In the genomic region with DNA sequence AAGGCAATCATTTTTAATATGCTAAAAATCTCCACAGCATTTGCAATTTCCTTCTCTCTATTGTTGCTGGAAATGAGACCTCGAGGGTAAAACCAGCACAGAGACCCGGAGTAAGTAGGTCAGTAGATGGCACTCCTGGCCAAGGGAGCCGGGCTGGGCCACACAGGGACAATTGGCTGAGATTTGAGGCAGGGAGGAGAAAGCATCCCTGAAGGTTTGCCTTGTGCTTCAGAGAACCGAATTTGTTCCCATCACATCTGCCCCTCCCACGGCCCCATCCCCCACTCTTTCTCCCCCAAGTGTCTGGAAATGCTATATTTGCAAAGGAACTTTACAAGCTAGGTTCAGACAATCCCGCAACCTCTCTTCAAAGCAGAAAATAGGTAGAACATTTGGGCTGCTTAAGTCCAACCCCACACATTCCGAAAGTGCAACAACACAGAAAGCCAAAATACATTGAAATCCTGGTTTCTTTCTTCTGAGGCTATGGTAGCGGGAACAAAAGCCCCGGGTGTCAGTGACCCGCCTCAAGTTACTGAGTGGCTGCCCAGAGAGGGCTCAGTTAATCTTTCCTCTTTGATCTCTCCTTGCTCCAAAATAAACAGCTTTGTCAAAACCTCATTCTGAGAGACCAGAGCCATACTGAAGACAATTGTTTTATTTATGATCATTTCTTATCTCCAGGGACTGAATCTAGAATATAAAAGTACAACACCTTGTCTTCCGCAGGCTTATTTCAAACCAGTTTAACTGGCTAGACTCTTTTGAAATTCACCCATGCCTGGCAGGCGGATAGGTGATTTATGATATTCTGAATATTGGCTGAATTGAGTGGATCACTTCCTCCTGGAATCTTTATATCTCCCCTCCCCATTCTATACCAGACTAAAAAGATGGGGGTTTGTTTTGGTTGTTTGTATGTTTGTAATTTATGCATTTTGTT, we compare ENCODE assay signal across 9 mouse cellular contexts.
DNase-seq lines count a peak whose midpoint lies in the region; ATAC-seq and TF ChIP-seq lines count a peak whose summit lies in the region.
"Had no signal": no experiment of that assay in that cellular context is flagged by ENCODE, and none has a peak within 500 bp of the region (broad histone marks: within the 10 kb centered on the region; RNA-seq: fewer than 3 reads in every experiment).

No protein-coding gene starts in this region.

- H3K9ac ChIP-seq in CH12.LX (ENCODE audit: insufficient read depth, low read depth): no peak overlapping the region
- no peak overlapping the region for H3K9ac ChIP-seq in embryonic facial prominence, embryonic 14.5 days (ENCODE audit: low read depth, low read length)
- H3K9ac ChIP-seq in lung, postnatal 0 days (replicated peaks; ENCODE audit: low read depth): no peak overlapping the region
- H3K9ac ChIP-seq: embryonic facial prominence, embryonic 12.5 days had no signal

- no peak overlapping the region for H3K4me3 ChIP-seq in CH12.LX (replicated peaks in 1 of 3; ENCODE audit: low read depth in 2 of 3, low read length in 2 of 3, poor library complexity in 1 of 3)
- no peak overlapping the region for H3K4me3 ChIP-seq in embryonic facial prominence, embryonic 14.5 days (ENCODE audit: low read depth, low read length)
- H3K4me3 ChIP-seq in lung, postnatal 0 days (ENCODE audit: low read depth, low read length): no peak overlapping the region
- H3K4me3 ChIP-seq: embryonic facial prominence, embryonic 12.5 days had no signal

- peak in 1 of 2 experiments; percentile 59; a peak in 2 of 4 replicates for TF ChIP-seq CTCF in CH12.LX (conservative IDR thresholded peaks at IDR 0.05 in 1 of 2, IDR thresholded peaks at IDR 0.05 in 1 of 2; ENCODE audit: low read depth in 2 of 2, low read length in 2 of 2)
- TF ChIP-seq CTCF in lung, postnatal 0 days (IDR thresholded peaks at IDR 0.05): peak; percentile 75

- H3K4me2 ChIP-seq in CH12.LX (ENCODE audit: insufficient read depth, low read depth, poor library complexity, severe bottlenecking): no peak overlapping the region
- H3K4me2 ChIP-seq in embryonic facial prominence, embryonic 14.5 days (ENCODE audit: low read depth, low read length): 0 out of 2 replicates have a peak overlapping the region, but pooled peaks have one; percentile 1
- no peak overlapping the region for H3K4me2 ChIP-seq in lung, postnatal 0 days (replicated peaks; ENCODE audit: low read depth, low read length)
- H3K4me2 ChIP-seq: embryonic facial prominence, embryonic 12.5 days had no signal

- no peak for DNase-seq in CH12.LX (ENCODE audit: extremely low read depth)
- peak; percentile 70 for DNase-seq in adrenal gland, postnatal 10 days
- DNase-seq in embryonic facial prominence, embryonic 14.5 days (ENCODE audit: low spot score): peak; percentile 72
- peak; percentile 46 to 68 for DNase-seq in heart, postnatal 14 days
- DNase-seq in layer of hippocampus, adult 11-12 months (ENCODE audit: low spot score): peak; percentile 53
- DNase-seq in lung, postnatal 0 days (ENCODE audit: low spot score): peak; percentile 68
- peak; percentile 73 to 77 for DNase-seq in right cerebral cortex, postnatal 10 days (ENCODE audit: low spot score in 2 of 2)
- DNase-seq in thymus, postnatal 36 days: no peak

- H3K36me3 ChIP-seq in CH12.LX (replicated peaks in 1 of 2; ENCODE audit: control insufficient read depth in 1 of 2, insufficient read depth in 1 of 2, low read length in 1 of 2): peaks cover 0 to 14% of the 10 kb centered on the region in 2 experiments
- H3K36me3 ChIP-seq in embryonic facial prominence, embryonic 14.5 days (ENCODE audit: control insufficient read depth, insufficient read depth, low read length): peaks cover 45% of the 10 kb centered on the region
- no peaks in the 10 kb centered on the region for H3K36me3 ChIP-seq in lung, postnatal 0 days (ENCODE audit: insufficient read depth, low read length)

- no peaks in the 10 kb centered on the region for H3K79me2 ChIP-seq in CH12.LX (replicated peaks; ENCODE audit: control insufficient read depth, extremely low read depth, insufficient read depth, poor library complexity, severe bottlenecking)

- no peaks in the 10 kb centered on the region for H3K4me1 ChIP-seq in CH12.LX (ENCODE audit: control insufficient read depth in 1 of 2, insufficient read depth in 2 of 2)
- H3K4me1 ChIP-seq in embryonic facial prominence, embryonic 14.5 days (ENCODE audit: control insufficient read depth, insufficient read depth, low read length): no peaks in the 10 kb centered on the region
- no peaks in the 10 kb centered on the region for H3K4me1 ChIP-seq in lung, postnatal 0 days (ENCODE audit: insufficient read depth, low read depth, low read length)

- WGBS in embryonic facial prominence, embryonic 14.5 days: 20% methylated on average over 12 of the region's 12 CpGs
- WGBS in lung, postnatal 0 days: 30% methylated on average over 12 of the region's 12 CpGs

- in situ Hi-C loops in CH12.LX (cut with MboI; ENCODE audit: low pct_ligation_motif_present, low pct_unique_long_range_greater_than_20kb, low sequenced_read_pairs): loop anchor here (25.0 kb wide), 4 partner anchors 227 to 752 kb away; no protein-coding TSS in a partner anchor

- no peaks in the 10 kb centered on the region for H3K27me3 ChIP-seq in CH12.LX (replicated peaks)
- no peaks in the 10 kb centered on the region for H3K27me3 ChIP-seq in embryonic facial prominence, embryonic 14.5 days (replicated peaks; ENCODE audit: control insufficient read depth, insufficient read depth, low read length)
- H3K27me3 ChIP-seq in lung, postnatal 0 days (replicated peaks; ENCODE audit: insufficient read depth, low read length): no peaks in the 10 kb centered on the region
- H3K27me3 ChIP-seq: embryonic facial prominence, embryonic 12.5 days had no signal

- no peak overlapping the region for H3K27ac ChIP-seq in CH12.LX (ENCODE audit: insufficient read depth, low read depth)
- H3K27ac ChIP-seq in embryonic facial prominence, embryonic 14.5 days (replicated peaks; ENCODE audit: low read depth, low read length): no peak overlapping the region
- no peak overlapping the region for H3K27ac ChIP-seq in lung, postnatal 0 days (ENCODE audit: low read length)
- H3K27ac ChIP-seq: embryonic facial prominence, embryonic 12.5 days had no signal

- H3K9me3 ChIP-seq in CH12.LX (replicated peaks; ENCODE audit: low read length): no peaks in the 10 kb centered on the region
- H3K9me3 ChIP-seq in embryonic facial prominence, embryonic 14.5 days (ENCODE audit: control insufficient read depth, low read length): no peaks in the 10 kb centered on the region
- no peaks in the 10 kb centered on the region for H3K9me3 ChIP-seq in lung, postnatal 0 days (ENCODE audit: low read length)
- H3K9me3 ChIP-seq: embryonic facial prominence, embryonic 12.5 days had no signal

- dilution Hi-C loops in CH12.LX (cut with MboI; ENCODE audit: extremely low pct_ligation_motif_present, extremely low pct_unique_long_range_greater_than_20kb, low sequenced_read_pairs): no loop called here

- no peak for TF ChIP-seq POLR2A in CH12.LX (IDR thresholded peaks at IDR 0.05; ENCODE audit: low read depth, low read length)

- ATAC-seq in embryonic facial prominence, embryonic 14.5 days (ENCODE audit: low read depth): peak; percentile 82
- ATAC-seq in lung, postnatal 0 days: peak; percentile 72

- peak; percentile 69 for TF ChIP-seq RAD21 in CH12.LX (IDR thresholded peaks at IDR 0.05; ENCODE audit: low read depth, low read length)

- no peak for TF ChIP-seq EP300 in CH12.LX (IDR thresholded peaks at IDR 0.05; ENCODE audit: low read length)
- TF ChIP-seq EP300 in lung, postnatal 0 days (IDR thresholded peaks at IDR 0.05): no peak

- intact Hi-C loops in heart, postnatal 14 days (cut with DNase I): loop anchor here (2.0 to 10.0 kb wide), 4 partner anchors 249 to 759 kb away; a partner anchor contains a TSS

TF ChIP-seq in CH12.LX, 34 proteins besides CTCF, POLR2A, EP300 and RAD21:
- TF ChIP-seq JUN (IDR thresholded peaks at IDR 0.05; ENCODE audit: insufficient read depth, low read depth, low read length) (no peak), ETS1 (conservative IDR thresholded peaks at IDR 0.05; ENCODE audit: low read depth, low read length) (no peak), CHD1 (IDR thresholded peaks at IDR 0.05; ENCODE audit: low read depth, low read length) (no peak), SMC3 (IDR thresholded peaks at IDR 0.05; ENCODE audit: low read depth, low read length) (peak; percentile 50)
TF ChIP-seq in CH12.LX: peak in this region for 1.

Comparison
In these comparisons a context has a peak if more than half of its experiments do, and no peak if none do; other contexts are left out.
1. DNase-seq: peak in adrenal gland, postnatal 10 days (single experiment), embryonic facial prominence, embryonic 14.5 days (single experiment), heart, postnatal 14 days (2 of 2), layer of hippocampus, adult 11-12 months (single experiment), lung, postnatal 0 days (single experiment) and right cerebral cortex, postnatal 10 days (2 of 2); none in CH12.LX (single experiment) and thymus, postnatal 36 days (0 of 2).